Mouse (Mus musculus) inflammation-experienced regulatory T-cells, adult 16 weeks (primary cell): ENCODE results near the gene Clic3. TPM values are rescaled to one million over a fixed set of nuclear protein-coding genes. Genes with fewer than 3 reads are reported as not detected.

ENCODE experiments used
- polyA plus RNA-seq: library from polyadenylated mRNA; unstranded; fragments of 100-300 nt; shearing (Covaris generic); gene quantifications from one replicate; pipeline ENCODE4 v1.2.1, GENCODE M21; 2017

Clic3 gene
- 3.9 TPM for polyA plus RNA-seq

DNA sequence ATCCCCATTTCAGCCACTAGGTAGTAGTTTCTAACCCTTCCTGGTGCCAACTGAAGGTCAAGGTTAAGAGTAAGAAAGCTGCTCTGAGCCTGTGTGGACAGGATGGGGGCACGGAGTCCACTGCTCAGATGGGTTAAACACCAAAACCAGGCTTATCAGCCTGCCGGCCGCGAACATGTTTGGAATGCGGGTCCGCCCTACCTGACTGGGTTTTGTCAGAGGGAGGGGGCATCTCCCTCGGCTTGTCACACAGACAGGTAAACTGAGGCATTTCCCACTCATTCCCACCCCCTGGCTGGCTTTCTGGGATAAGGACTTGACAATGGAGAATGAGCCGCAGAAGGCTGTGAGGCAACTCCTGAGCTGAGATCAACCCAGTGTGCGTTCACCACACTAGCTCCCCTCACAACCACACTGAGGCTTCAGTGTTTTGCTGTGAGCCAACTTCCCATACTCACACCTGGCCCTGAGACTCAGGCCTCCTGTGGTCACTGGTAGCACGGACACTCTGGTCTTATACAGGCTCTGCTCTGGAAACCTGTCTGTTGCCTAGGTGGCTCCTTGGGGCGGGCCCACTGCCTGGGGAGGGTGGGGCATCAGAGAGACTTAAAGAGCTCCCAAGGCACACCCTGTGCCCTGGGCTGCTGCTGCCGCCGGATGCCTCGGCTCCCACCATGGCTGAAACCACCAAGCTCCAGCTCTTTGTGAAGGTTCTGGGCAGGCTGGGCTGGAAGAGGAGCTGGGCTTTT lies at the start of gene Clic3:
Clic3 (plus strand) TSS at position 634 of the 749 bp plus-strand sequence.

DNA sequence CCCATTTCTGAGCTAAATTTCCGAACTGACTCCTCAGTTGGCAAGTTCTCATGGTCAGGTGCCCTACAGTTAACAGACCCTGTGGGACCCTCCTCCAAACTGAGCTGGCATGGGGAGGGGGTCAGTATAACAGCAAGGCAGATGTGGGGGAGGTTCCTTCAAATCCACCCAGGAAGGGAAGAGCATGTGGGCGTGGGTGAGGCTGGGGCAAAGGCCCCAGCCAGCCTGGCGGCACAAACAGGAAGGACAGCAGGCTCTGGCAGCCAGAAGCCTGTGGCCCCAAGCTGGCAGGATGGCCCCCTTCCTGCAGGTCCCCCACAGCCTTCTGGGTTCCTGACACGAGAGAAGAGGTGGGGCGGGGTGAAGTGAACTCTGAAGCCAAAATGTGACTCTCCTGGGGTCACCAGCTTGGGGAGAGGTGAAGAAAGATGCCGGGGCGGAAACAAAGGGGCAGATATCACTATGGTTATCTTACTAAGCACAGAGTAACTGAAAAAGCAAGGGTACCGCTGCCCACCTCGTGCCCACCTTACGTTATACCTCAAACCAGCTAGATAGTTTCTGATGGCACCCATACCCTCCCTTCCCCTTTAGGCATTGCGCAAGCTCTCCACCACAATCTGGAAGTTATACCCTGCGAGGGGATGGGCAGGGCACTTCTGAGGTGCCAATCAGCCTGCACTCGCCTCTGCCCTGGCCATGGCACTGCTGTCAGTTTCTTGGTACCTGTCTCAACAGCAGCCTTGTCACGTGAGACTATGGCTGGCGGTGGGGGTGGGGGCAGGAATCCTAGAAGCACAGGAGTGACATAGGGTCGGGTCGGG lies 33.8 kb upstream of the Clic3 start, which contains the start of gene Fut7:
Fut7 (plus strand) TSS at position 681 of the 824 bp plus-strand sequence.

DNA sequence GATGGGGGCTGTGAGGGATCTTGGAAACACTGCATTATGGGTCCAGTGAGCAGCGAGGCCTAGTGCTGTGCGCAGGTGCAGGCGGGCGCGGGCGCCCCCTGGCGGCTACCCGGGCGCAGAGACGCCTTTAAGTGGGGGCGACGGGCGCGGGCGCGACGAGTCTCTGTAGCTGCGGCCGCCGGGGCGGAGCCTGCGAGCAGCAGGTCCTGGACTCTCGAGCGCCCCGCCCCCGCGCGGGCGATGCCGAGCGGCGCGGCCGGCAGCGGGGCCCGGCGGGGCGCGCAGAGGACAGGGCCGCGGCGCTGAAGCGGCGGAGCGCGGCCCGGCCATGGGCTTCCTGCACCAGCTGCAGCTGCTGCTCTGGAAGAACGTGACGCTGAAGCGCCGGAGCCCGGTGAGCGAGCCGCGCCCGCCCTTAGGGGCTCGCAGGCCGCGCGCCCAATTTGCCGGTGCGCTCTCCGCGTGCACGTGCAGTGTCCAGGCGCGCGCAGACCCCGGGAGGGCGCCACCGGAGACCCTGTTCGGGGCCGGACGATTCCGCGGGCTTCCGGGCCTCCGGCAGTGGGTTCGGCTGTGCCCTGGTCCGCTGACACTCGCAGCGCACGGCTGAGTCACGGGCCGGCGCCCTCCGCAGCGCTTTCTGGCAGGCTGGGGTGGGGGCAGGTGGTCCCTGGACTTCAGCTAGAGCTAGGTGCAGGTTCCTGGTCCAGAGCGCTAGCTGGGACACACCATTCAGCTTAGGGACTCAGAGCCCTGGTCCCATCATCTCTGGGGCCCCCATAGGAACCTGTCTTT lies 28.0 kb upstream of the Clic3 start, which contains the start of gene Abca2:
Abca2 (plus strand) TSS at position 262 of the 795 bp plus-strand sequence.

DNA sequence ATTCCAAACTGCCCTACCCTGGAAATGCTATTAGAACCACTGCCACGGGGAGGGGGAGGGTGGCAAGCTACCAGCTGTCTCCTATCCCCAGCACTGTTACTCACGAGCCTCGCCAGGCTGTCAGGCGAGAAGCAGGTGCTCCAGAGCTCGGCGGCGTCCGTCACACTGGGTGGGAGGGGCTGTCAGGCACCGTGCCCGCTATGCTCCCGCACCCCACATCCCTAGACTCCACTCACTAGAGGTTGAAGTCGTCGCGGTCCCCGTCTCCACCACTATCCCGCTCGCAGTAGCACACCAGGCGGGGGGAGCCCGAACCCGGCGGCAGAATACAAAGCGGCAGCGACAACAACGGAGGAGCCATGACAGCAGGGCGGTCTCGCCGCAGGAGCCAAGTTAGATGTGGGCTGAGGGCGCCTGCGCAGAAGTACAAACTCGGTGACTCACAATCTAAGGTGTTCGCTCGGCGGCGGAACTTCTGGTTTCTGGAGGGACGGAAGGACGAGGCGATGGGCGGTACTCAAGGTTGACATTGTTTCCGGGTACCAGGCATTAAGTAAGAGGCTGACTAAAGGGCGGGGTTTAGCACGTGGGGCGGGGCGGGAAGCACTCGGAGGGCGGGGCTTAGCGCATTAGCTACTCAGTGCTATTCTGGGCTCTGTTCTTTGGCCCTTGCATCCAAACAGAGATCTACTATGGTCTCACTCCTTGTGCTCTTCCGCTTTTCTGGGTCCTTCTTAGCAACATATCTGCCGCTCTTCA lies 4.1 kb downstream of the Clic3 start, which contains the start of gene Paxx:
Paxx (minus strand) TSS at position 544 of the 759 bp plus-strand sequence.

DNA sequence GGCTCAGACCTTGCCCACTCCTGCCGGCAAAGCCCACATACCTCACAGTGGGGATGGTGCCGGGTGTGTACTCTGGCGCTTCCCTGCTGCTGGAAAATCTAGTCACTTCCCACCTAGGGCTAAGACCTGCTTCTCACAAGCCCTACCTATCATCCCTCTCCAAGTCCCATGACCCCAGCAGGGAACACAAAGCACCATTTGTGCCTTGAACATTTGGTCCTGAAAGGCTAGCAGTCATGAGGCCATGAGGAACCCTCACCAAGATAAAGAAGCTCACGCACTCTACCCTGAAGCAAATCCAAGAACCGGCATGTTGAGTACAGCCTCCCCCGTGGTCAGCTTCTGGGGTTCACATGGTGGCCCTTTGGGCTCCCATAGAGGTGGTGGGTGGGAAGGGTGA lies 13.3 kb downstream of the Clic3 start, which contains the start of gene Ptgds:
Ptgds (minus strand) TSS at position 78 of the 400 bp plus-strand sequence.

DNA sequence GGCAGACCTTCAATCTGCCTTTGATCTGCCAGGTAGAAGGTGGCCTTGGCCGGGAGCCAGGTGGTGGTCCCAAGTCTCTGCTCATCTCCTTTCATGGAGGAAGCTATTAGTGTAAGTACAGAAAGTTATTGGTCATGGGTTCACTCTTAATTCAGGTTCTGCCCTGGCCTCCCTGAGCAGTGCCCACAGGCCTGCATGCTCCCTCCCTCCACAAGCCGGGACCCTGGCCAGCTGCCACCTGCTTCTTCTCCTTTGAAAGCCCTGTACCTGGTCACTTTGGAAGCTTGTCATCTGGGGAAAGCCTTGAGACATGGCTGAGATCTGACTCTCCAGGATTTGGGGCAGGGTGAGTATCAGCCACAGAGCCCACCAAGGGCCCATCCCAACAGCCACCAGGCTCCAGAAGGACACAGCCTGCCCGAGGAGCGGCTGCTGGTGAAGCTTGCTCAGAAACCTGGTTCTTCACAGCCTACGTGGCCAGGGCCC lies 36.9 kb downstream of the Clic3 start, which contains the start of gene Lcn12:
Lcn12 (minus strand) TSS at position 436 of the 486 bp plus-strand sequence.

DNA sequence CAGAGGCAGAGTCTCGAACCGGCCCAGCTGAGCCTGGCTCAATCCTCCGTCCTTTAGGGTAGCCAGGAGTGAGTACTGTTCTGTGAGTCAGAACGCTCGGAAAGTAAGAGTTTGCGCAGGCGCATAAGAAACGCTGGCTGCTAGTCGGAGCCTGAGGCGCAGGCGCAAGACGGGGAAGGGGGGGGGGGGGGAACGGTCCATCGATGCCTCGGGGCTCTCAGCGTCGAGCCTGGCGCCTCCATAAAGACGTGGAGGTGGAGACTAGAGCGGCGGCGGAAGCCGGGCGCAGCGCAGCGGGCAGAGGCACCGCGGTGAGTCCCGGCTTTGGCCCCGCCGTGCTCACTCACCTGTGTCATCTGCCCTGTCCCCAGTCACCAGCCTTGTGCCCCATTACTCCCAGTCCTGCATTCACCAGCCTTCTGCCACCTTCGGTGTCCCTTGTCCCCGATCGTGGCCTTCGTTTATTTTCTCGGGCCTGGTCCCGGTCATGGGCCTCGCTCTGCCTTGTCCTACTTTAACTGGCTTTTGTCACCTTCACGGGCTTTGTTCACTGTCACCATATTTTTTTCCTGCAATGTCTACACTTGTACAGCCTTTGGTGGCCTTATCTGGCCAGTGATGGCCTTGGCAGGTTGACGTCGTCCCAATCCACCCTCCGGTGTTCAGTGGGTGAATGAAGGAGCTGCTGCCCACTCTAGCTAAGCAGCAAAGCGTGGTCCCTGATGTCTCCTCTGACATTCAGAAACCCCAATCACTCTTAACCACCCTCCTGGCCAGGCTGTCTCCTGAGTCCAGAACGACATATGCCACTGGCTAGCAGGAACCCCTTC lies 44.2 kb downstream of the Clic3 start, which contains the start of gene Fbxw5:
Fbxw5 (plus strand) TSS at position 175 of the 830 bp plus-strand sequence.

DNA sequence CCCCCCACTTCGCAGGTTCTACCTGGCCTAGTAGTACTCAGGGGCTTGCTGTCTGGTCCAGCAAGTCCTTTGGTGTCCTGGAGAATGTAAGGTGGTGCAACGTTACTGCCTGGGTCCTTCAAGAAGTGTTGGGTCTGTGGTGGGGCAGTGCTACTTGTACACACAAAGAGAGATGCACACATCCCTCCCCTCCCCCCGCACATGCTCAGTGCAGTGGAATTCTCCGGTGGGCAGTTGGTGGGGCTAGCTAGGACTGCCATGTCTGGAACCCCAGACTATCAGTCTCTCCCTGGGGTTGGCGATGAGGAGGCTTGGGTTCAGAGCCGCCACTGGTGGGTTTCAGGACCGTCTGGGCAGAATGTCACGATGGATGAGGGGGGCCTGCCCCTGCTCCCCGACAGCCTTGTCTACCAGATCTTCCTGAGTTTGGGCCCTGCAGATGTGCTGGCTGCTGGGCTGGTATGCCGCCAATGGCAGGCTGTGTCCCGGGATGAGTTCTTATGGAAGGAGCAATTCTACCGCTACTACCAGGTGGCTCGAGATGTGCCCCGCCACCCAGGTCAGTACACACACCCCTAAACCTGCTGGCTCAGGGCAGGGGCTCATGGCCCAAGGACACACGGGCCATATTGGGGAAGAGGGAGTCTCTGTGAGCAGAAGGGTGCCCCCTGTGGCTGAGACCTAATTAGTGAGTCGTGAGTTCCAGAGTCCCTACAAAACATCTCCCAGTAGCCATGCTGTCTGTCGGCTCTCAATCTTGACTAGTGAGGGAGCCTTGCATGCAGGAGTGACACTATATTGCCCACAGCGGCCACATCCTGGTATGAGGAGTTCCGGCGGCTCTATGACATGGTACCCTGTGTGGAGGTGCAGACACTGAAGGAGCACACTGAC lies 45.2 kb downstream of the Clic3 start, which contains the start of gene C8g:
C8g (minus strand) TSS at position 127 of the 894 bp plus-strand sequence.

Other genes with a start within 250 kb of the Clic3 start
- 202 TPM for gene Nelfb, start 245.3 kb upstream of the Clic3 start, polyA plus RNA-seq
- not detected for gene Stpg3, start 242.2 kb upstream of the Clic3 start, polyA plus RNA-seq
- gene Fam166a, start 238.1 kb upstream of the Clic3 start, polyA plus RNA-seq, result 1.7 TPM
- gene Tubb4b, start 232.1 kb upstream of the Clic3 start, polyA plus RNA-seq, result 214 TPM
- not detected for gene Slc34a3, start 222.5 kb upstream of the Clic3 start, polyA plus RNA-seq
- not detected for gene Rnf224, start 220.1 kb upstream of the Clic3 start, polyA plus RNA-seq
- gene Rnf208, start 214.6 kb upstream of the Clic3 start, polyA plus RNA-seq, result not detected
- not detected for gene Cysrt1, start 214.4 kb upstream of the Clic3 start, polyA plus RNA-seq
- 8.7 TPM for gene AL732309.1, start 210.0 kb upstream of the Clic3 start, polyA plus RNA-seq
- 17.5 TPM for gene Tmem203, start 201.4 kb upstream of the Clic3 start, polyA plus RNA-seq
- gene Tprn, start 194.2 kb upstream of the Clic3 start, polyA plus RNA-seq, result 5.5 TPM
- gene Ssna1, start 184.4 kb upstream of the Clic3 start, polyA plus RNA-seq, result 131 TPM
- 120 TPM for gene Anapc2, start 184.4 kb upstream of the Clic3 start, polyA plus RNA-seq
- not detected for gene Tmem210, start 168.7 kb upstream of the Clic3 start, polyA plus RNA-seq
- not detected for gene Lrrc26, start 166.9 kb upstream of the Clic3 start, polyA plus RNA-seq
- 0.10 TPM for gene Grin1, start 137.7 kb upstream of the Clic3 start, polyA plus RNA-seq
- gene Man1b1, start 124.5 kb upstream of the Clic3 start, polyA plus RNA-seq, result 23.8 TPM
- 28.5 TPM for gene Dpp7, start 100.5 kb upstream of the Clic3 start, polyA plus RNA-seq
- gene Uap1l1, start 91.2 kb upstream of the Clic3 start, polyA plus RNA-seq, result 18.3 TPM
- 1.2 TPM for gene Sapcd2, start 84.5 kb upstream of the Clic3 start, polyA plus RNA-seq
- gene Entpd2, start 61.0 kb upstream of the Clic3 start, polyA plus RNA-seq, result not detected
- 3.4 TPM for gene Npdc1, start 57.5 kb upstream of the Clic3 start, polyA plus RNA-seq
- gene Fut7, start 33.6 kb upstream of the Clic3 start, polyA plus RNA-seq, result 10.9 TPM
- gene Abca2, start 28.1 kb upstream of the Clic3 start, polyA plus RNA-seq, result 30.7 TPM
- 100 TPM for gene Paxx, start 4.3 kb downstream of the Clic3 start, polyA plus RNA-seq
- not detected for gene Ptgds, start 13.2 kb downstream of the Clic3 start, polyA plus RNA-seq
- gene Lcn12, start 37.1 kb downstream of the Clic3 start, polyA plus RNA-seq, result not detected
- gene Fbxw5, start 43.9 kb downstream of the Clic3 start, polyA plus RNA-seq, result 130 TPM
- gene C8g, start 44.9 kb downstream of the Clic3 start, polyA plus RNA-seq, result 10.9 TPM
- gene Traf2, start 90.1 kb downstream of the Clic3 start, polyA plus RNA-seq, result 124 TPM
- gene Edf1, start 101.0 kb downstream of the Clic3 start, polyA plus RNA-seq, result 318 TPM
- gene Mamdc4, start 118.0 kb downstream of the Clic3 start, polyA plus RNA-seq, result 0.45 TPM
- 73.4 TPM for gene Phpt1, start 118.4 kb downstream of the Clic3 start, polyA plus RNA-seq
- not detected for gene Ajm1, start 124.9 kb downstream of the Clic3 start, polyA plus RNA-seq
- 17.8 TPM for gene Rabl6, start 151.7 kb downstream of the Clic3 start, polyA plus RNA-seq
- gene Ccdc183, start 160.8 kb downstream of the Clic3 start, polyA plus RNA-seq, result not detected
- gene Tmem141, start 165.2 kb downstream of the Clic3 start, polyA plus RNA-seq, result 1.0 TPM
- 16.4 TPM for gene Fcna, start 171.2 kb downstream of the Clic3 start, polyA plus RNA-seq
- gene Lcn8, start 196.3 kb downstream of the Clic3 start, polyA plus RNA-seq, result not detected
- gene Lcn5, start 201.1 kb downstream of the Clic3 start, polyA plus RNA-seq, result not detected
- not detected for gene Lcn6, start 219.9 kb downstream of the Clic3 start, polyA plus RNA-seq
- 0.62 TPM for gene Lcn10, start 225.9 kb downstream of the Clic3 start, polyA plus RNA-seq
- gene Obp2a, start 243.2 kb downstream of the Clic3 start, polyA plus RNA-seq, result not detected
- 179 TPM for gene Bmyc, start 249.9 kb downstream of the Clic3 start, polyA plus RNA-seq